Mouse (Mus musculus) CH12.LX (cell line): Measurements from ENCODE around the gene Cdc14b. TPM values are rescaled to one million over a fixed set of nuclear protein-coding genes. Genes with fewer than 3 reads are reported as not detected.

ENCODE experiments used
- DNase-seq: peaks from one replicate; pipeline ENCODE4 v3.0.0-alpha.2; 2013; ENCODE audit errors: extremely low read depth
- H3K27ac ChIP-seq: 2 replicates; pipeline ENCODE4 v1.5.1; 2012; ENCODE audit warnings: low read depth, mild to moderate bottlenecking, control low read depth, moderate library complexity; ENCODE audit not compliant: insufficient read depth
- H3K27me3 ChIP-seq: replicated peaks from 2 replicates; pipeline ENCODE3; 2012; ENCODE audit warnings: inconsistent platforms
- H3K36me3 ChIP-seq, 2 experiments: replicated peaks in 1 of 2; 2 replicates each; pipeline versions ENCODE3 to v1.6.1; 2012; ENCODE audit warnings: inconsistent platforms in 1 of 2, low read length in 1 of 2, mild to moderate bottlenecking in 1 of 2, mixed read lengths in 1 of 2, moderate library complexity in 1 of 2; ENCODE audit not compliant: control insufficient read depth in 1 of 2, insufficient read depth in 1 of 2
- H3K4me1 ChIP-seq, 2 experiments: 2 replicates each; pipeline ENCODE4 v1.6.1; 2012; ENCODE audit warnings: inconsistent platforms in 1 of 2, moderate library complexity in 1 of 2; ENCODE audit not compliant: insufficient read depth in 2 of 2, control insufficient read depth in 1 of 2
- H3K4me2 ChIP-seq: 2 replicates; pipeline ENCODE4 v1.6.1; 2012; ENCODE audit warnings: low read depth, mild to moderate bottlenecking, control low read depth; ENCODE audit not compliant: poor library complexity, insufficient read depth, severe bottlenecking
- H3K4me3 ChIP-seq, 3 experiments: fragments of 150-350 bp in 1 of 3; sonication (generic) in 1 of 3; replicated peaks in 1 of 3; 2 replicates each; pipeline versions ENCODE3 to v1.5.1; 2011 to 2012; ENCODE audit warnings: low read depth in 2 of 3, low read length in 2 of 3, mild to moderate bottlenecking in 2 of 3, moderate library complexity in 2 of 3, control low read depth in 1 of 3, improper control_type of control experiment in 1 of 3, inconsistent platforms in 1 of 3, mixed read lengths in 1 of 3; ENCODE audit not compliant: poor library complexity in 1 of 3
- H3K79me2 ChIP-seq: replicated peaks from 2 replicates; pipeline ENCODE4 v1.6.1; 2012; ENCODE audit warnings: mild to moderate bottlenecking, moderate library complexity; ENCODE audit not compliant: control insufficient read depth, poor library complexity, insufficient read depth, severe bottlenecking; ENCODE audit errors: extremely low read depth
- H3K9ac ChIP-seq: 2 replicates; pipeline ENCODE4 v1.6.1; 2012; ENCODE audit warnings: low read depth, mild to moderate bottlenecking, control low read depth, moderate library complexity; ENCODE audit not compliant: insufficient read depth
- H3K9me3 ChIP-seq: replicated peaks from 2 replicates; pipeline ENCODE3; 2012; ENCODE audit warnings: low read length, inconsistent platforms, mixed read lengths
- BHLHE40 ChIP-seq: IDR thresholded peaks from 2 replicates; pipeline ENCODE4 v1.6.1; 2011; ENCODE audit warnings: mild to moderate bottlenecking, low read depth, low read length, improper control_type of control experiment
- CTCF ChIP-seq, 2 experiments: IDR thresholded peaks in 1 of 2; conservative IDR thresholded peaks in 1 of 2; 2 replicates each; pipeline ENCODE4 v1.5.1; 2011 to 2012; ENCODE audit warnings: low read depth in 2 of 2, low read length in 2 of 2, improper control_type of control experiment in 1 of 2, inconsistent platforms in 1 of 2, mild to moderate bottlenecking in 1 of 2, moderate library complexity in 1 of 2
- ELF1 ChIP-seq: IDR thresholded peaks from 2 replicates; pipeline ENCODE4 v1.6.1; 2014; ENCODE audit warnings: low read depth, mild to moderate bottlenecking, inconsistent platforms, low read length, improper control_type of control experiment
- JUND ChIP-seq: conservative IDR thresholded peaks from 2 replicates; pipeline ENCODE4 v1.6.1; 2011; ENCODE audit warnings: low read depth, low read length, improper control_type of control experiment
- MAX ChIP-seq: IDR thresholded peaks from 2 replicates; pipeline ENCODE4 v1.6.1; 2011; ENCODE audit warnings: low read length, improper control_type of control experiment
- MYC ChIP-seq: IDR thresholded peaks from 2 replicates; pipeline ENCODE4 v1.6.1; 2011; ENCODE audit warnings: low read depth, mild to moderate bottlenecking, improper control_type of control experiment, low read length
- PAX5 ChIP-seq: IDR thresholded peaks from 2 replicates; pipeline ENCODE4 v1.6.1; 2012; ENCODE audit warnings: low read length, inconsistent platforms, mixed read lengths
- POLR2AphosphoS2 ChIP-seq: IDR thresholded peaks from 2 replicates; pipeline ENCODE4 v1.6.1; 2011; ENCODE audit warnings: low read depth, low read length, improper control_type of control experiment
- RAD21 ChIP-seq: IDR thresholded peaks from 2 replicates; pipeline ENCODE4 v1.6.1; 2011; ENCODE audit warnings: low read depth, mild to moderate bottlenecking, low read length, improper control_type of control experiment, moderate library complexity
- RCOR1 ChIP-seq: conservative IDR thresholded peaks from 2 replicates; pipeline ENCODE4 v1.6.1; 2012; ENCODE audit warnings: low read depth, mild to moderate bottlenecking, inconsistent platforms, low read length, improper control_type of control experiment
- SMC3 ChIP-seq: IDR thresholded peaks from 2 replicates; pipeline ENCODE4 v1.6.1; 2011; ENCODE audit warnings: low read depth, low read length, improper control_type of control experiment
- ZC3H11A ChIP-seq: IDR thresholded peaks from 2 replicates; pipeline ENCODE4 v1.6.1; 2012; ENCODE audit warnings: low read depth, mild to moderate bottlenecking, inconsistent platforms, low read length, improper control_type of control experiment
- dilution Hi-C: fragments of 300-500 bp; cut with MboI; formaldehyde crosslinking; loops from 2 replicates; pipeline ENCODE4 v1.14.3; 2020; ENCODE audit warnings: low sequenced_read_pairs; ENCODE audit not compliant: extremely low pct_unique_long_range_greater_than_20kb, extremely low pct_ligation_motif_present
- in situ Hi-C: fragments of 300-500 bp; cut with MboI; formaldehyde crosslinking; loops from 3 replicates; pipeline ENCODE4 v1.14.3; 2019; ENCODE audit warnings: low sequenced_read_pairs, low pct_ligation_motif_present, low pct_unique_long_range_greater_than_20kb, mixed read lengths
- polyA plus RNA-seq: library from polyadenylated mRNA; unstranded; fragments of >175 nt; gene quantifications from 2 replicates; pipeline ENCODE4 v1.2.1, GENCODE M21; 2012; ENCODE audit warnings: low read depth; ENCODE audit not compliant: insufficient read length
- total RNA-seq, 2 experiments: library from RNA; depleted of rRNA; stranded (reverse); fragments of 300-350 nt in 1 of 2; fragments of >200 nt in 1 of 2; gene quantifications; 2 replicates each; pipeline ENCODE4 v1.2.3; 2012 to 2014

The Cdc14b gene
- total and polyA plus RNA-seq, 3 experiments, result 2.7 to 5.5 (median 4.6) TPM

DNA sequence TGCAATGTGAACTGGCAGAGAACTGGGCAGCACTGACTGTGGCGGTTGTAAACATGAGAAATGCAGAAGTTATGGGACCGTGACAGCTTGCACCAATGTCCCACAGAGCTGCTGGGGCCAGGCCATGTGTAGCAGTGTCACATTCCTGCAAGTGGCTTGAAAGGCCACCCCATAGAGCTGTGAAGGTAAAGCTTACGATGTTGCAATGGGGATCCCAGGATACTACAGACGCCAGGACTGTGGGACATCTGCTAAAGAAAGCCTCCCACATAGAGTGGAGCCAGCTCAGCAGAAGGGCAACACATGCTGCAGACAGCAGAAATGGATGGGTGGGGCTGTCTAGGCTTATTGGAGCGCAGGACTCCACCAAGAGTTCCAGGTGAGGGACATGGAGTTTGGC, 32.4 kb upstream of the Cdc14b start:
- Histone ChIP-seq H3K9ac (no peak overlapping the region), H3K4me3 (no peak overlapping the region), H3K27me3 (no peaks in the 10 kb centered on the region), H3K4me1 (peaks cover 9 to 41% of the 10 kb centered on the region in 2 experiments), H3K27ac (no peak overlapping the region), H3K36me3 (peaks cover 20 to 37% of the 10 kb centered on the region in 2 experiments), H3K79me2 (no peaks in the 10 kb centered on the region), H3K4me2 (no peak overlapping the region), H3K9me3 (no peaks in the 10 kb centered on the region)
- DNase-seq, result no peak
- dilution Hi-C loops (no loop called here), in situ Hi-C loops (no loop called here)
- no peak for TF ChIP-seq BHLHE40
- no peak for TF ChIP-seq JUND

GRCm38 (mm10) chr13:64306078-64306477, 31.0 kb upstream of the Cdc14b start:
- in situ Hi-C loops (no loop called here), dilution Hi-C loops (no loop called here)
- H3K9ac ChIP-seq, result no peak overlapping the region
- H3K79me2 ChIP-seq, result no peaks in the 10 kb centered on the region
- TF ChIP-seq SMC3 (peak; percentile 84), RAD21 (peak; percentile 69), CTCF (conservative IDR thresholded peaks at IDR 0.05 in 1 of 2, IDR thresholded peaks at IDR 0.05 in 1 of 2; ENCODE audit: low read depth in 2 of 2, low read length in 2 of 2) (peak; percentile 86), ELF1 (no peak)
- peaks cover 9 to 35% of the 10 kb centered on the region in 2 experiments for H3K4me1 ChIP-seq
- no peaks in the 10 kb centered on the region for H3K27me3 ChIP-seq
- no peak overlapping the region for H3K4me2 ChIP-seq
- H3K9me3 ChIP-seq, result no peaks in the 10 kb centered on the region
- H3K4me3 ChIP-seq, result no peak overlapping the region
- peaks cover 24 to 37% of the 10 kb centered on the region in 2 experiments for H3K36me3 ChIP-seq
- no peak overlapping the region for H3K27ac ChIP-seq
- DNase-seq, result peak; percentile 62

DNA sequence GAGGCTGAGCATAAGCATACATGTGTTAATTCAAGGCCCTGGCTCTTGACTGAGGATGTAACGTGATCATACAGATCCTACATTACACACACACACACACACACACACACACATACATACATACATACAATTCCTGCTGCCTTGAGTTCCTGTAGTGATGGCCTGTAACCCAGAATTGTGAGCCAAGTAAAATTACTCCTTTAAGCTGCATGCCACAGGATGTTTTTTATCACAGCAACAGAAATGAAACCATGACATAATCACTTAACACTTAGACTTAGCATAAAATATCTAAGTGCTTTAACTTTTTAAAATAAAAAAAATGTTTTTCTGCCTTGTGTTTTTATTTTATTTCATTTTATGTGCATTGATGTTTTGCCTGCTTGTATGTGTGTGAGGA, 24.0 kb upstream of the Cdc14b start:
- peaks cover 8 to 27% of the 10 kb centered on the region in 2 experiments for H3K36me3 ChIP-seq
- in situ Hi-C loops (no loop called here), dilution Hi-C loops (no loop called here)
- no peaks in the 10 kb centered on the region for H3K27me3 ChIP-seq
- no peak for TF ChIP-seq PAX5
- no peak for TF ChIP-seq MYC
- no peak for TF ChIP-seq ZC3H11A
- TF ChIP-seq MAX, result no peak
- no peak for TF ChIP-seq BHLHE40
- no peak for TF ChIP-seq RCOR1
- no peak for TF ChIP-seq POLR2AphosphoS2
- no peak overlapping the region for H3K4me2 ChIP-seq
- no peak overlapping the region for H3K4me3 ChIP-seq
- H3K27ac ChIP-seq, result no peak overlapping the region
- DNase-seq, result no peak
- no peak overlapping the region for H3K9ac ChIP-seq
- no peaks in the 10 kb centered on the region for H3K9me3 ChIP-seq
- no peaks in the 10 kb centered on the region for H3K79me2 ChIP-seq
- no peaks in the 10 kb centered on the region for H3K4me1 ChIP-seq
